Mouse (Mus musculus): ENCODE data around the gene Tssk3.
A peak's percentile ranks its signal among the peaks of the same experiment; 100 is the strongest.

DNA sequence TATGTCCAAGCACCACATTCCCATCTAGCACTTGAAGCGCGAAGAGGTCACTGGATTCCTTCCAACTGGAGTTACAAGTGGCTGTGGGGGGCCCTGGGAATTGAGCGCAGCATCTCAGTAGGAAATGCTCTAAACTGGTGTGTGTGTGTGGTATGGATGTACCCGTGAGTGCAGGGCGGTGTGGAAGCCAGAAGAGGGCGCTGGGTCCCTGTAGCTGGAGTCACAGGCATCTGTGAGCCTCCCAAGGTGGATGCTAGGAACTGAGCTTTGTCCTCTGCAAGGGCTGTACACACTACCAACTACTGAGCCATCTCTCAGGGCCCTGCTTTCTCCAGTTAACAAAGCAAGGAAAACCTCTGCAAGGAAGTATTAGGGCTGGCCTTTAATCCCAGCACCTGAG, 49.2 kb upstream of the Tssk3 start:
- TF ChIP-seq CTCF (IDR thresholded peaks at IDR 0.05; ENCODE audit: borderline replicate concordance, insufficient read depth, low read length): peak; percentile 26; the same call in 1 of the 2 replicates
- no peak for TF ChIP-seq POLR2A (IDR thresholded peaks at IDR 0.05; ENCODE audit: low read depth, low read length)

Measured in embryonic fibroblast, embryonic 13.5 days (primary cell).